Mouse (Mus musculus) CH12.LX (cell line): ENCODE results near the gene Tgfbr3.

ENCODE experiments used
- CTCF ChIP-seq, 2 experiments: IDR thresholded peaks in 1 of 2; conservative IDR thresholded peaks in 1 of 2; 2 replicates each; pipeline ENCODE4 v1.5.1; 2011 to 2012; ENCODE audit warnings: low read depth in 2 of 2, low read length in 2 of 2, improper control_type of control experiment in 1 of 2, inconsistent platforms in 1 of 2, mild to moderate bottlenecking in 1 of 2, moderate library complexity in 1 of 2
- E2F4 ChIP-seq: IDR thresholded peaks from 2 replicates; pipeline ENCODE4 v1.6.1; 2011; ENCODE audit warnings: low read depth, low read length, improper control_type of control experiment; ENCODE audit not compliant: insufficient replicate concordance
- EP300 ChIP-seq: IDR thresholded peaks from 2 replicates; pipeline ENCODE4 v1.6.1; 2011; ENCODE audit warnings: low read length, improper control_type of control experiment
- MAX ChIP-seq: IDR thresholded peaks from 2 replicates; pipeline ENCODE4 v1.6.1; 2011; ENCODE audit warnings: low read length, improper control_type of control experiment
- POLR2A ChIP-seq: IDR thresholded peaks from 2 replicates; pipeline ENCODE4 v1.6.1; 2011; ENCODE audit warnings: low read depth, mild to moderate bottlenecking, improper control_type of control experiment, low read length

GRCm38 (mm10) chr5:107242993-107243392, 46.4 kb downstream of the Tgfbr3 start:
- no peak for TF ChIP-seq E2F4
- TF ChIP-seq CTCF (conservative IDR thresholded peaks at IDR 0.05 in 1 of 2, IDR thresholded peaks at IDR 0.05 in 1 of 2; ENCODE audit: low read depth in 2 of 2, low read length in 2 of 2), result no peak
- no peak for TF ChIP-seq EP300
- no peak for TF ChIP-seq POLR2A
- no peak for TF ChIP-seq MAX
